Mouse (Mus musculus) limb, embryonic 11.5 days (tissue): ENCODE data around the gene Rarb. TPM values are rescaled to one million over a fixed set of nuclear protein-coding genes. Genes with fewer than 3 reads are reported as not detected.
A peak's percentile ranks its signal among the peaks of the same experiment; 100 is the strongest.

Experiments used
- ATAC-seq: fragments of 200-750 bp; cut with Nextera tagmentation; 2 replicates; pipeline ENCODE4 v1.8.0; 2017; ENCODE audit warnings: low read depth; ENCODE audit not compliant: insufficient number of reproducible peaks, low FRiP score, low TSS enrichment
- DNase-seq: peaks from one replicate; pipeline ENCODE4 v3.0.0-alpha.2; 2015; ENCODE audit warnings: low spot score
- H3K27ac ChIP-seq: fragments of 300-500 bp; sonication (generic); replicated peaks from 2 replicates; pipeline ENCODE4 v1.5.1; 2014; ENCODE audit warnings: low read depth, mild to moderate bottlenecking, low read length
- H3K27me3 ChIP-seq: fragments of 300-500 bp; sonication (generic); 2 replicates; pipeline ENCODE4 v1.6.1; 2014; ENCODE audit warnings: mild to moderate bottlenecking, low read length, mixed read lengths; ENCODE audit not compliant: control insufficient read depth, insufficient read depth
- H3K36me3 ChIP-seq: fragments of 300-500 bp; sonication (generic); 2 replicates; pipeline ENCODE4 v1.6.1; 2014; ENCODE audit warnings: mild to moderate bottlenecking, low read length, moderate library complexity, mixed read lengths; ENCODE audit not compliant: control insufficient read depth, insufficient read depth
- H3K4me1 ChIP-seq: fragments of 300-500 bp; sonication (generic); 2 replicates; pipeline ENCODE4 v1.6.1; 2014; ENCODE audit warnings: low read length, mixed read lengths; ENCODE audit not compliant: control insufficient read depth, insufficient read depth
- H3K4me2 ChIP-seq: fragments of 300-500 bp; sonication (generic); 2 replicates; pipeline ENCODE4 v1.6.1; 2014; ENCODE audit warnings: low read depth, mild to moderate bottlenecking, moderate library complexity; ENCODE audit not compliant: severe bottlenecking
- H3K4me3 ChIP-seq: fragments of 300-500 bp; sonication (generic); 2 replicates; pipeline ENCODE4 v1.5.1; 2014; ENCODE audit warnings: low read depth, low read length
- H3K9ac ChIP-seq: fragments of 300-500 bp; sonication (generic); 2 replicates; pipeline ENCODE4 v1.6.1; 2014; ENCODE audit warnings: mild to moderate bottlenecking, low read length
- H3K9me3 ChIP-seq: fragments of 300-500 bp; sonication (generic); 2 replicates; pipeline ENCODE4 v1.6.1; 2016; ENCODE audit warnings: low read length; ENCODE audit not compliant: control insufficient read depth
- WGBS: fragments of 180-500 bp; shearing (Covaris S2); extraction: QIAGEN DNeasy Blood & Tissue Kit; methylation state at CpG from one replicate; pipeline ENCODE4 v1.1.7; 2014; 5-methylcytosine and 5-hydroxymethylcytosine counted together
- polyA plus RNA-seq: library from polyadenylated mRNA; unstranded; fragments of >200 nt; fragmentation: Nextera tagmentation; extraction: Ambion mirVana; gene quantifications from 2 replicates; pipeline ENCODE4 v1.2.1, GENCODE M21; 2014

Gene Rarb
- polyA plus RNA-seq, 1 experiment from 2014 or later, result 13.3 TPM

- no peaks in the 10 kb centered on the region for H3K36me3 ChIP-seq
- ATAC-seq (no peak), DNase-seq (no peak)
- no peaks in the 10 kb centered on the region for H3K27me3 ChIP-seq
- no peak overlapping the region for H3K9ac ChIP-seq
- no peak overlapping the region for H3K27ac ChIP-seq
- no peaks in the 10 kb centered on the region for H3K9me3 ChIP-seq
- H3K4me2 ChIP-seq, result no peak overlapping the region
- no peaks in the 10 kb centered on the region for H3K4me1 ChIP-seq
- no peak overlapping the region for H3K4me3 ChIP-seq
- WGBS, result 87% methylated on average over 2 of the region's 2 CpGs
Observed at GRCm38 (mm10) chr14:16746982-16747578, 71.9 kb downstream of the Rarb start.

GRCm38 (mm10) chr14:16740982-16741739 lies 77.8 kb downstream of the Rarb start:
- no peaks in the 10 kb centered on the region for H3K27me3 ChIP-seq
- no peak overlapping the region for H3K4me2 ChIP-seq
- H3K36me3 ChIP-seq, result no peaks in the 10 kb centered on the region
- H3K9me3 ChIP-seq, result no peaks in the 10 kb centered on the region
- no peaks in the 10 kb centered on the region for H3K4me1 ChIP-seq
- no peak for ATAC-seq
- 80% methylated on average over 13 of the region's 13 CpGs for WGBS
- DNase-seq, result no peak
- no peak overlapping the region for H3K4me3 ChIP-seq
- H3K9ac ChIP-seq, result no peak overlapping the region
- H3K27ac ChIP-seq, result no peak overlapping the region

DNA sequence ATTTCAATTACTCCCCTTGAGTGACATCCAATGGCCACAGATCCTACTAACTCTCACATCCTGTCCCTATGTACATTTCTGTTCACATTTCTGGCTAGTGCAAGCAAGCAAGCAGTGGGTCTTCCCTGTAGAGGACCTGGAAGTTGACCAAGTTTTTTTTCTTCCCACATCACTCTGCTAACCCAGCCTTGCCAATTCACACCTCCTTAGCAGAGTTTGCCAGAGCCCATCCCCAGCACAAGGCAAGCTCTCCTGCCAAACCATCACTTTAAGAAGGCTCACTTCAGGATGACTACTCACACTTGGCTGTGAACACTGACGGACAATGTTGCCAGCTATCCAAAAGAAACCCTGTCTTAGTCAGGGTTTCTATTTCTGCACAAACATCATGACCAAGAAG lies 80.4 kb downstream of the Rarb start:
- H3K9me3 ChIP-seq, result no peaks in the 10 kb centered on the region
- peaks cover 5% of the 10 kb centered on the region; the same call in 1 of the 2 replicates for H3K4me1 ChIP-seq
- H3K4me3 ChIP-seq, result no peak overlapping the region
- no peak overlapping the region for H3K4me2 ChIP-seq
- ATAC-seq, result no peak
- H3K27ac ChIP-seq, result no peak overlapping the region
- WGBS, result 90% methylated on average over 1 of the region's 1 CpGs
- no peak for DNase-seq
- no peak overlapping the region for H3K9ac ChIP-seq
- no peaks in the 10 kb centered on the region for H3K36me3 ChIP-seq
- no peaks in the 10 kb centered on the region for H3K27me3 ChIP-seq

- Histone ChIP-seq H3K4me2 (no peak overlapping the region), H3K9me3 (no peaks in the 10 kb centered on the region), H3K4me3 (no peak overlapping the region), H3K4me1 (peaks cover 7% of the 10 kb centered on the region; the same call in 1 of the 2 replicates), H3K27ac (no peak overlapping the region), H3K27me3 (no peaks in the 10 kb centered on the region), H3K36me3 (no peaks in the 10 kb centered on the region), H3K9ac (no peak overlapping the region)
- DNase-seq (no peak), ATAC-seq (no peak)
- WGBS, result 85% methylated on average over 1 of the region's 1 CpGs
Observed at GRCm38 (mm10) chr14:16737781-16738180, 81.2 kb downstream of the Rarb start.

DNA sequence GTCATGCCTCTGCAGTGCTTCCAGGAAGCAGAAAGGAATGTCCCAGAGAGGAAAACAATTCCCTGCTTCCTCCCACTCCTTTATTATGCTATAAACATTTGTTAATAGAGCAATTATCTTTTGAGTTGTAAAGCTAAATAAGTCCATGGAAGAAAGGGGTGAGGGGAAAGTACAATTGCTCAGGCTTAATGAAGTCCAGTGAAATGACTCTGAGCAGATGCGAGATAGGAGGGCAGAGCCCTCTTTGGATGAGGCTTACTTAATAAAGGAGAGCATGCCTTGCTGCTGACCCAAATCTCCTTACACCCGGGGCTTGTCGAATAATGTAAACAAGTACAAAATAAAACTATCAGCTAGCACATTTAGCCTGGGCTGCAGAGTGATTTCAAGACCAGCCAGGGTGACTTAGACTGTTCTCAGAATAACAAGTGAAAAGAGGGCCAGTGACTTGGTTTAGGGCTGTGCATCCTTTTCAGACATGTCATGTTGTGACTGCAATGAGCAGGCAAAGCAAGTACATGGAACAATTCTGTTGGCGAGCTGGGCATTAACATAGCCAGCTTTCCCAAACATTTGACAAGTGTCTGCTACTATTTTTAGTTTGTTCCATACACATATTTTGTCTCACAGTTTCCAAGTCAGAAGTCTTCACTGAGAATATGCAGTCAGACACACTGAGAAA lies 83.5 kb downstream of the Rarb start:
- ATAC-seq (no peak), DNase-seq (no peak)
- no peak overlapping the region for H3K27ac ChIP-seq
- no peak overlapping the region for H3K9ac ChIP-seq
- no peaks in the 10 kb centered on the region for H3K27me3 ChIP-seq
- H3K9me3 ChIP-seq, result no peaks in the 10 kb centered on the region
- no peak overlapping the region for H3K4me2 ChIP-seq
- peaks cover 7% of the 10 kb centered on the region; the same call in 1 of the 2 replicates for H3K4me1 ChIP-seq
- no peak overlapping the region for H3K4me3 ChIP-seq
- WGBS, result 30% methylated on average over 4 of the region's 4 CpGs
- no peaks in the 10 kb centered on the region for H3K36me3 ChIP-seq

DNA sequence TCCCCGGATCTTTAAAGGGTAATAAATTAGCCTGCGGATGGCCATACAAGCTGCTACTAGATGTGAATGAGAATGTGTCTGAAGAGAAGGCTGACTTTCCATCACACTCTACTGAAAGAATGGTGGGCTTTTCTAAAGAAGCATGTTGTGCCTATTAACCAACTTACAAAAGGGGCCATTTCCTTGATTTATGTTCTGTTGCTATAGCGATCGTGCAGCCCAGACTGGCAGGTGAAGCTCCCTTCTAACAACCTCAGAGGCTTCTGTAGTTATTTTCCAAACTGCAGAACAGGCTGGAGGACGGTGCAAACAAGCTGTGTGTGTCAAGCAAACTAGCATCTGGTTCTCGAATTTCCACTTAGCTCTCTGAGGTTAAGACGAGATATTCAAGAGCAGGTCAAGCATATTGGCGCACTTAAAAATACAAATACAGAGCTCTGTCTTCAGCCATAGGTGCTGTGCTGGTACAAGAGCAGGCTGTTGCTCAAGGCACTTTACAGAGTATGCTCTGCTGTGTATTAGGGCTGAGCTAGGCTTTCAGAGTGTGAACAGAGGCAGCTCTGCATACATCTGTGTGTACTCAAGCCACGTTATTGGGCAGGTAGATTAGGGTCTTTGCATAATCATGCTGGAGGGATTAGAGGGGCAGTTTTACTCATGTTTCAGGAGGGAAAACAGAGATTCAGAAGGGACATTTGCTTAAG lies 85.2 kb downstream of the Rarb start:
- no peak overlapping the region for H3K9ac ChIP-seq
- peaks cover 7% of the 10 kb centered on the region; the same call in 1 of the 2 replicates for H3K4me1 ChIP-seq
- DNase-seq (peak; percentile 58), ATAC-seq (peak; percentile 76; the same call in 1 of the 2 replicates)
- H3K4me2 ChIP-seq, result peak overlapping the region; percentile 15; the same call in 1 of the 2 replicates
- peak overlapping the region; percentile 30; the same call in 1 of the 2 replicates for H3K27ac ChIP-seq
- H3K36me3 ChIP-seq, result no peaks in the 10 kb centered on the region
- no peaks in the 10 kb centered on the region for H3K9me3 ChIP-seq
- no peak overlapping the region for H3K4me3 ChIP-seq
- no peaks in the 10 kb centered on the region for H3K27me3 ChIP-seq
- WGBS, result 4% methylated on average over 9 of the region's 9 CpGs

DNA sequence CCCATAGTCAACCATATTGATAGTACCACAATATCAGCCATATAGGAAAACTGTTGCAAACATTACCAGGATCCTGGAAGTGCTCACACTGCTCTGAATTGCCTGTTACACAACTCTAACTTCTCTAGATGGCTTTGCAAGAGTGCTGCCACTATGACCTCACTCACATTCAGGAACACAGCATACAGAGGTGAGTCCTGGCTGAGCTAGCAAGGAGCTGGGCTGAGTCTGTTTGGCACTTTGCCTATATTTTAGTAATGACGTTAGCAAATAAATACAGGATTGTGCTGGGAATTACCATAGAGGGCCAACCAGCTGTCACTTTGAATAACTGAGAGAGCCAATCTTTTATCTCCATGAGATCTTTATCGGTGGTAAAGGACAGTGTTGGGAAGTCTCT lies 86.9 kb downstream of the Rarb start:
- Histone ChIP-seq H3K4me2 (no peak overlapping the region), H3K9ac (no peak overlapping the region), H3K27ac (no peak overlapping the region), H3K9me3 (no peaks in the 10 kb centered on the region), H3K4me3 (no peak overlapping the region), H3K36me3 (no peaks in the 10 kb centered on the region), H3K4me1 (peaks cover 7% of the 10 kb centered on the region; the same call in 1 of the 2 replicates), H3K27me3 (no peaks in the 10 kb centered on the region)
- 86% methylated on average over 2 of the region's 2 CpGs for WGBS
- ATAC-seq, result no peak
- DNase-seq, result no peak

- Histone ChIP-seq H3K9me3 (no peaks in the 10 kb centered on the region), H3K4me3 (no peak overlapping the region), H3K4me1 (no peaks in the 10 kb centered on the region), H3K27ac (no peak overlapping the region), H3K4me2 (no peak overlapping the region), H3K9ac (no peak overlapping the region), H3K27me3 (no peaks in the 10 kb centered on the region), H3K36me3 (no peaks in the 10 kb centered on the region)
- DNase-seq (no peak), ATAC-seq (no peak)
- WGBS, result 93% methylated on average over 2 of the region's 2 CpGs
Observed at GRCm38 (mm10) chr14:16728175-16728838, 90.6 kb downstream of the Rarb start.
